Mouse (Mus musculus) layer of hippocampus, adult 11-12 months (tissue): Measurements from ENCODE around the gene Ube2r2.

Source experiments
- DNase-seq: peaks from one replicate; pipeline ENCODE4 v3.0.0; 2022; ENCODE audit warnings: low spot score

Gene Ube2r2

DNA sequence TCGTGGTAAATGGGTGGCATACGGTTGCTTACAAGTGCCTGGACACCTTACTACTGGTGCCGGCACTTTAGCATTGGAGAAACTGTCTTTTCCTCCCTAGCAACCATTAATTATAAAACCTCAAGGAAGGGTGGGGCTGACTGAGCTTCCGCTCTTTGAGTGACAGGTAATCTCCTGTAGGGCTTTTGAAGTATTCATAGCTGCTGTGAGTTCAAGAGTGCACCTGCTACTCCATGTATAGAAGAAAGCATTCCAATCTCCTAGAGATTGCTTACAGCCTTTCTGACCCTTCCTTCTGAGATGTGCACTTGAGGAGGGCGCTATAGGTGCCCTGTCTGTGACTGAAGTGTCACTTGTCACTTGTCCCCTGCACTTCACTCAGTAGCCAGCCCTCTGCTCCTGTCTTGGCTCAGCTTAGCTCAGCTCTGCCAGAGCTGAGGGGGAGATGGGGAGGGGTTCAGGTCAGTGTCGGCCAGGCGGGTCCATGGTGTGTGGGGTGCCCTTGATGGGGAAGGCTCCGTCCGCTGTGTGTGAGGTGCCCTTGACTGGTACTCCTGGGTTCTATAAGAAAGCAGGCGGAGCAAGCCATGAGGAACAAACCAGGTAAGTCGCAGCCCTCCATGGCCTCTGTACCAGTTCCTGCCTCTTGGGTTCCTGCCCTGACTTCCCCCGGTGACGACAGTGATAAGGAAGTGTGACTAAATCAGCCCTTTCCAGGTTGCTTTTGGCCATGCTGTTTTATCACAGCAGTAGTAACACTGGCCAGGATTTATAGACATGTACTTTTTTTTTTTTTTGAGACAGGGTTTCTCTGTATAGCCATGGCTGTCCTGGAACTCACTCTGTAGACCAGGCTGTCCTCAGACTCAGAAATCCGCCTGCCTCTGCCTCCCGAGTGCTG, 44.5 kb downstream of the Ube2r2 start:
- no peak for DNase-seq

DNA sequence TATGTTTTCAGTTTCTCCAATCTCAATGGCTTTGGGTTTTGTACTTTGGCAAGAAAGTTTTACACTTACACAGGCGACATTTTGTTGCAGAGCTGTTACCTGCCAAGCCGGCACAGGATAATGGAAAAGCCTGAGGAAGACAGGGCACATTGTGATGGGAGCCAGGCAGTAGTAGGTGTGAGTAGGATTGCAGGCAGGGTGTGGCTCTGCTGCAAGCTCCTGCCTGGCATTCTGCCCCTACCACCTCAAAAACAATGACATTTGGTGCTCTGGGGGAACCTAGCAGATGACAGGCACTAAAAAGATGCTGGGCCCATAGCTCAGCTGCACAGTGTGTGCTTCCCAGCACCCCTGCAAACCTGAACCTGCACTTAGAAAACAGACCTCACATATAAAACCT, 54.3 kb downstream of the Ube2r2 start:
- DNase-seq, result no peak

DNA sequence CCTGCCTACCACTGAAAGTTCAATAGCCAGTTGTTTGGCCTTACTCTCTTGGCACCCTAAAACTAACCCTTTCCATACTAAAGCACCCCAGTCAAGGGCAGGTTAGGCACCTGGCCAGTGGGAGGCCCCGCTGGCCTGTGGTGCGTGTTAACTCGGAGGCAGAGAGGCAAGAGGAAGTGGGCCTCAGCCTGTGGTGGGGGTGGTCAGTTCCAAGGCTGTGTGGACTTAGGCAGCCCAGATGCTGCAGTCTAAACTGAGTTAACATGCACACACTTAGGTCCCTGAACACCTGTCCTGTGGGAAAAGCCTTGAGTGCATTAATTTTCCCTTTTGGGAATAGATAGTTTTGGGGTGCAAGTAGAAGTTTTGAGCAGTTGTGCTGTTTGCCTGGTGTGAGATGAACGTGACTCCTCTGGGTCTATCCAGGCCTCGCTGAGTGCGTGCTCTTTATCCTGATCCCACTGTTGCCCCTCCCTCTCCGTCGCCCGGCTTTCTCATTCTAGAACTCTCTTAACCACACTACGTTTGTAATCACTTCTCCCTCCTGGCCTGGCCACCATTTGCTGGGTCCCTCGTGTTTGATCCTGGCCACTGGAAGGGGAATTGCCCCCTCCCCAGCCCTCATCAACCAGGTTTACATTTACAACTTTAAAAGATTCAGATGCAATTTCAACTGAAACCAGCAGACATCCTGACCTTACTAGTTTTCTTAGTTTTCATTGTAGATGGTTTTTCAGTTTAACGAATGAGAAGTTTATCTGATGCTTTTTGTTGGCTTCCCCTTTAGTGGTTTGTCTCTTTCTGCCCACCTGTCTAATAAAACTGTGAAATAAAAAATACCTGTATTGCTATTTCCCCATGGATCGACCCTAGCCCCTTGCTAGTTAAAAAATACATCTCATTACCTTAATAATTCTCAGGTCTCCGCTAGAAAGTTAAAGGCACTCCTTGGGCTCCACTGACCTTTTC, 57.3 kb downstream of the Ube2r2 start:
- DNase-seq, result no peak

DNA sequence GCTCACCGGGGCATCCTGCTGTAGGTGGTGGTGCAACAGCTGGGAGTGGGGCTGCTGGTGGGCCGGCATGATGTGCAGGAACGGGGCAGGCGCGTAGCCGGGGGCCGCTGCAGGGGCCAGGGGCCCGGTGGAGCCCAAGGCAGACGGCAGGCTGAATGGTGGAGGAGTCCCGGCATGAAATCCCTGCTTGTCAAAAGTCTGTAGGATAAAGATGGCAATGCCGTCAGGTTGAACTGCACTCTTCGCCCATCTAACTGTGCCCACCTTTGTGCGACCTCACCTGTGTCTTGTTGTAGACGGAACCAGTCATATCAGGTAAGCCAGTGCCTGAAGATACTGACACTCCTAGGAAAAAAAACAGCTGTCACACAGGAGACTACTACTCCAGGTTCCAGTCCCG, 59.8 kb downstream of the Ube2r2 start:
- no peak for DNase-seq

DNA sequence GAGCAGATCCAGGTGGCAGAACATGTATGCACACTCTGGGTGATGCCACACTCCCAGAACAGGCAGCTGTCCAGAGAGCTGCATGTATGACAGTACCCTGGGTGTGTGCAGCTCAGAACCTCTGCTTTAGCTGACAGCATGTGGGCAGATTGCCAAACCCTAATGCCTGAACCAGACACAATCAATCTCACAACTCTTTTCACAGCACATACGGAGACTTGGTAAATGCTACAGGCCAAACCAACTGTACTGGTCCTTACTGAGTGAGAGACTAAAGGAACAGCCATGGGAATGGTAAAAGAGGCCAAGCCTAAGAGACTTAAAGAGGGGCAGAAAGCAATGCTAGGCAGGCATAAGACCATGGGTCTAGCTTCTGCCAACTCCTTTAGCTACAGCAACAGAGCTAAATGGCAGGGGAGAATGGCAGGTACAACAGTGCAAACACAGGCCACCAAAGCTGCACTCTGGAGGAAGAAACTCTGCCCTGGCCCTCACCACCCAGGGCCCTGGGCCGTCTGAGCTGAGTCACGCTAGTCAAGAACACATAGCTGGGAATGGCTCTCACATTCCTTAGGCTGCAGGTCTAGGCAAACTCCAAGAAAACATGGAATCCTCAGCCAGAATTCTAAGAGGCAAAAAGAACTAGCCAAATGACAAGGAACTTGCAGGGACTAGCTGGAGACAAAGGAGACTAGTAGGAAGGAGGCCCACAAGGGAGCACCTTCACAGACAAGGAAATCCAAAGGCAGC, 61.5 kb downstream of the Ube2r2 start:
- no peak for DNase-seq

DNA sequence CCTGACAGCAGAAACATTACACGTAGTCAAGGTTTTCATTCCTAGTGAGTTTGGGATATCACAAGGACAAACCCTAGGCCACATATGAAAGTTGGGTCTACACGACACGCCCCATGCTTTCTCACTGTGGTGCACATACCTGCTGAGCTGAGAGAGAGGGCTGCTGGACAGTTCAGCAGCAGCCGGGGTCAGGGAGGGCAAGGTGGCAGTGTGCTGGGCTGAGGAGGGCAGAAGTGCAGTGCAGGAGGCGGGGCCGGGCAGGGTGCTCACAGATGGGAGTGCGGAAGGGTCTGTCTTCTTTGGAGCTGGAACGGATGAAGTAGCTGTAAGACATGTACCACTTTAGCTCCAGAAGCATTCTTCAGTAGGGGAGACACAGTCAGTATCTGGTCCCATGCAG, 66.6 kb downstream of the Ube2r2 start:
- no peak for DNase-seq

DNA sequence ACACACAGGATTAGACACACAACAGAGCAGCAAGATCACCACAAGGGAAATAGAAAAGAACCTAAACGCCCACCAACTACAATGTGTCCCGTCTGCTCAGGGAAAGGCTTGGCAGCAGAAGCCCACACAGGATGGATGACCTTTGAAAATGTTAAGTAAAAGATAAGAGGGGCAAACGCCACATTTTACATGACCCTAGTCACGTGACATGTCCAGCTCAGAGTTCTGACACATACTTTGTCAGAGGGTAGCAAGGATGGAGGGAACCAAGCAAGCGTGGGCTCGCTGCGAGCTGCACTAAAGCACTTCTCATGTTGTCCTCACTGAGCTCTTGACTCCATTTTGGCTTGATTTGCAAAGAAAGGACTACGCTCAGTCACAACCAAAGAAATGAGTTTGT, 70.2 kb downstream of the Ube2r2 start:
- no peak for DNase-seq

DNA sequence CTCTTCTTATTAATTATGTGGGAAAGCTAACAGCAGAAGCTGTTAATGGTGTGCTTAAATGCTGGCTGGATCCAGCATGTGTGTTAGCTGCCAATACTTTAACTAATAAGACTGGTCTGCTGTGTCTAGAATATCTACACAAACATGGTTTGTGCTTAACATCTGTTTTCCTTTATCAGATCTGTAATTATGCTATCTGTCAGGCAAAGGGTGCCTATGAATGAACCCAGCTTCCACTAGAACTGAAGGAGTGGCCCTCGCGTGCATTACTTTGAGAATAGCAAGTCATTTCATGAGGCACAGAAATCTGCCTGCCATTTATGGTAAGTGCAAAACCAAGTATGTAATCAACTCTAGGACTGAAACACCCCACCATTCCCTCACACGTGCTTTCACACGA, 72.5 kb downstream of the Ube2r2 start:
- no peak for DNase-seq

DNA sequence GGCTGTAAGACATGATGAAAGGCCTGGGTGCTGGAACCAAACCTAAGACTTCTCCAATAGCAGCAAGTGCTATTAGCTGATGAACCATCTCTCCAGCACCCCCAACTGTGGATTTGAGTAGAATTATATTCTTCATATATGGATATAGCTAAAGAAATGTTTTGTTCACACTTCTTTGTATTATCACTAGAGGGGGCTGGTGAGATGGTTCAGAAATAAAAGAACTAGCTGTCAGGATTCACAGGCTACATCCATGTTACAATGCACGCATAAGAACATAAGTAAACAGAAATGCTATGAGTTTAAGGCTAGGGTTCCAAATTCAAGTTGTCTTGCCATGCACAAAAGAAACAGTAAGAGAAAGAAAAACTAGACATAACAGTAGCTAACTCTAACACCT, 89.9 kb downstream of the Ube2r2 start:
- no peak for DNase-seq

DNA sequence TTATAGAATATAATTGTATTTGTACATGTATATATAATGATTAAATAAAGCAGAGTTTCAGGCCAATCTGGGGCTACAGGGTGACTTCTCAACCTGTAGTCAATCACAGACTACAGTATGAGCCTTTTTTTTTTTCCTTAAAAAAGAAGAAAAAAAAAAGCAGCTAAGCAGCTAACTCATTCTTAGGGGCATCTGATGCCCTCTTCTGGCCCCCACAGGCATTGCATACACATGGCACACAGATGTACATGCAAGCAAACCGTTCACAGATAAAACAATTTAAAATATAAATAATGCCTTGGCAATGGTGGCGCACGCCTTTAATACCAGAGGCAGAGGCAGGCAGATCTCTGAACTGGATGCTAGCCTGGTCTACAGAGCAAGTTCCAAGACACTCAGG, 90.8 kb downstream of the Ube2r2 start:
- peak; percentile 50 for DNase-seq

DNA sequence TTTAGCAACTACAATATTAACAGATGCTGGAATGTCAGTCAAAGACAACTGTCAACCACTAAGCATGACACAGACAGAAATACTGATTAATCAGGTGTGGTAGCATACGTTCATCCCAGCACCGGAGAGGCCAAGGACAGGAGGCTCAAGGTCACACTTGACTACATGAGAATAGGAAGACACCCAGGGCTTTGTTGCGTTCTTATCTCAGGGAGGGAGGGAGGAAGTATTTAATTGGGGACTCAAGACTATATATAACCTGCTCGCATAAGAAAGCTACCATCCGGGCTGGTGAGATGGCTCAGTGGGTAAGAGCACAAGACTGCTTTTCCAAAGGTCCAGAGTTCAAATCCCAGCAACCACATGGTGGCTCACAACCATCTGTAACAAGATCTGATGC, 100.1 kb downstream of the Ube2r2 start:
- no peak for DNase-seq

DNA sequence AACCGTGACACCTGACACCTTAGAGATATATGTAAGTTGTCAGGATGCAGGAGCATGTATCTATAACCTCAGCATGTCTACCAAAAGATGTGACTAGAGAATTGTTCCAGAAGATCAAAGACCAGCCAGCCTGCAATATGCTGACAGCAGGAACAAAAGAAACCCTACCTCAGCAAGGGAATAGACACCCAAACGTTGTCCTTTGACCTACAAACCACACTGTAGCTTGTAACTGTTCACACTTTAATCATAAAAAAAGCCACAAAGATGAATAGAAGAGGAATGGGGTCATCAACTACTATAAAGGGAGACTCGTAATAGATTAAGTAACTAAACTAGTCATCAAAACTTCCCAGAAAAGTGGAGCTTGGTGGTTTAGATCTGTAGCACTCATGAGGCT, 105.4 kb downstream of the Ube2r2 start:
- DNase-seq, result no peak
